Mouse (Mus musculus) heart, postnatal 0 days (tissue): ENCODE measurements around the gene Ccdc172. TPM values are rescaled to one million over a fixed set of nuclear protein-coding genes. Genes with fewer than 3 reads are reported as not detected.

ENCODE experiments used
- ATAC-seq: fragments of 200-750 bp; cut with Nextera tagmentation; 2 replicates; pipeline ENCODE4 v1.8.0; 2017; ENCODE audit warnings: low read depth, moderate number of reproducible peaks, moderate library complexity; ENCODE audit not compliant: insufficient read depth
- DNase-seq: peaks from one replicate; pipeline ENCODE4 v3.0.0-alpha.2; 2016; ENCODE audit warnings: low spot score
- H3K27ac ChIP-seq: fragments of 300-500 bp; sonication (generic); 2 replicates; pipeline ENCODE4 v1.5.1; 2014; ENCODE audit warnings: low read depth, mild to moderate bottlenecking
- H3K27me3 ChIP-seq: fragments of 300-500 bp; sonication (generic); 2 replicates; pipeline ENCODE4 v1.6.1; 2014; ENCODE audit warnings: low read length, mixed read lengths; ENCODE audit not compliant: control insufficient read depth, insufficient read depth
- H3K36me3 ChIP-seq: fragments of 300-500 bp; sonication (generic); replicated peaks from 2 replicates; pipeline ENCODE4 v1.6.1; 2014; ENCODE audit warnings: low read length, mixed read lengths; ENCODE audit not compliant: control insufficient read depth, insufficient read depth
- H3K4me1 ChIP-seq: fragments of 300-500 bp; sonication (generic); 2 replicates; pipeline ENCODE4 v1.6.1; 2014; ENCODE audit warnings: antibody characterized with exemption; ENCODE audit not compliant: control insufficient read depth, insufficient read depth
- H3K4me2 ChIP-seq: fragments of 300-500 bp; sonication (generic); 2 replicates; pipeline ENCODE4 v1.6.1; 2014; ENCODE audit warnings: low read depth, mild to moderate bottlenecking, low read length, moderate library complexity
- H3K4me3 ChIP-seq: fragments of 300-500 bp; sonication (generic); 2 replicates; pipeline ENCODE4 v1.5.1; 2014; ENCODE audit warnings: low read depth, low read length
- H3K9ac ChIP-seq: fragments of 300-500 bp; sonication (generic); replicated peaks from 2 replicates; pipeline ENCODE4 v1.6.1; 2014; ENCODE audit warnings: low read depth, low read length, mixed read lengths
- H3K9me3 ChIP-seq: fragments of 300-500 bp; sonication (generic); replicated peaks from 2 replicates; pipeline ENCODE4 v1.6.1; 2016; ENCODE audit warnings: low read length; ENCODE audit not compliant: control insufficient read depth
- CTCF ChIP-seq: IDR thresholded peaks from 2 replicates; pipeline ENCODE4 v1.5.1; 2016; ENCODE audit warnings: antibody characterized with exemption, control low read depth, low read depth
- EP300 ChIP-seq: IDR thresholded peaks from 2 replicates; pipeline ENCODE4 v1.6.1; 2016; ENCODE audit warnings: antibody characterized with exemption, low read depth
- WGBS: fragments of 180-500 bp; shearing (Covaris S2); extraction: QIAGEN DNeasy Blood & Tissue Kit; methylation state at CpG from one replicate; pipeline ENCODE4 v1.1.7; 2014; 5-methylcytosine and 5-hydroxymethylcytosine counted together
- polyA plus RNA-seq: library from polyadenylated mRNA; unstranded; fragments of >200 nt; fragmentation: Nextera tagmentation; extraction: Ambion mirVana; gene quantifications from 2 replicates; pipeline ENCODE4 v1.2.1, GENCODE M21; 2015
- total RNA-seq: library from RNA; depleted of rRNA; stranded (reverse); fragments of >200 nt; gene quantifications from 2 replicates; pipeline ENCODE4 v1.2.3, GENCODE M21; 2014; ENCODE audit warnings: low replicate concordance

Ccdc172 gene
- total and polyA plus RNA-seq, 2 experiments from 2014 or later = not detected

DNA sequence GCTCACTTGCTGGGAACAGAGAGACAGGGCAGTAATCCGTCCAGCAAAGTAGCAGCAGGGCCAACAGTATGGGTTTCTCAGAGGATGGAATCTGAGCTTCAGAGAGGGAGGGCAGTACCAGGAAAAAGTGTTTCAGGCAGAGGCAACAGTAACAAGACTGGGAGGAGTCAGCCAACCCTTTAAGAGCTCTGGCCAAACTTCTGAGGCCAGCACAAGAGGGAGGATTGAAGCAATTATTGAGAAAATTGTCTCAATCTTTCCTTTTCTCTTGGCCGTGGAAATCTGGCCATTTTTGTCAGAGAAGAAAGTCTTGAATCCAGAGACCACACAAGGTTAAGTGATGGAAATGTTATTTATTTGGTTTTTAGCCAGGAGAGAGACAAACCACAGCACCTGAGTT, 25.1 kb upstream of the Ccdc172 start:
- Histone ChIP-seq H3K36me3 (no peaks in the 10 kb centered on the region), H3K4me1 (no peaks in the 10 kb centered on the region), H3K4me3 (no peak overlapping the region), H3K9ac (no peak overlapping the region), H3K27me3 (no peaks in the 10 kb centered on the region), H3K4me2 (no peak overlapping the region), H3K27ac (no peak overlapping the region), H3K9me3 (no peaks in the 10 kb centered on the region; the same call in 1 of the 2 replicates)
- 52% methylated on average over 2 of the region's 2 CpGs for WGBS
- TF ChIP-seq CTCF (no peak), EP300 (no peak)
- ATAC-seq = no peak
- DNase-seq = no peak

GRCm38 (mm10) chr19:58497106-58497505, 14.7 kb upstream of the Ccdc172 start:
- Histone ChIP-seq H3K27me3 (no peaks in the 10 kb centered on the region), H3K4me1 (no peaks in the 10 kb centered on the region), H3K4me2 (no peak overlapping the region), H3K4me3 (no peak overlapping the region), H3K36me3 (no peaks in the 10 kb centered on the region), H3K9ac (no peak overlapping the region), H3K27ac (no peak overlapping the region), H3K9me3 (no peaks in the 10 kb centered on the region)
- no peak for DNase-seq
- 53% methylated on average over 3 of the region's 3 CpGs for WGBS
- no peak for TF ChIP-seq CTCF
- TF ChIP-seq EP300 = no peak
- ATAC-seq = no peak

- no peak overlapping the region for H3K4me3 ChIP-seq
- H3K9ac ChIP-seq = no peak overlapping the region
- no peak overlapping the region for H3K4me2 ChIP-seq
- peak; percentile 7 for DNase-seq
- H3K4me1 ChIP-seq = no peaks in the 10 kb centered on the region
- ATAC-seq = no peak
- H3K27ac ChIP-seq = no peak overlapping the region
- H3K9me3 ChIP-seq = no peaks in the 10 kb centered on the region
- WGBS = 50% methylated on average over 3 of the region's 3 CpGs
- TF ChIP-seq EP300 (no peak), CTCF (no peak)
- H3K36me3 ChIP-seq = no peaks in the 10 kb centered on the region
- no peaks in the 10 kb centered on the region for H3K27me3 ChIP-seq
Observed at GRCm38 (mm10) chr19:58499420-58499966, 12.3 kb upstream of the Ccdc172 start.

- Histone ChIP-seq H3K27ac (no peak overlapping the region), H3K4me3 (no peak overlapping the region), H3K9ac (no peak overlapping the region), H3K9me3 (no peaks in the 10 kb centered on the region), H3K4me1 (no peaks in the 10 kb centered on the region), H3K36me3 (no peaks in the 10 kb centered on the region), H3K4me2 (no peak overlapping the region), H3K27me3 (no peaks in the 10 kb centered on the region)
- TF ChIP-seq CTCF (no peak), EP300 (no peak)
- ATAC-seq (no peak), DNase-seq (no peak)
- WGBS = 83% methylated on average over 2 of the region's 2 CpGs
Observed at GRCm38 (mm10) chr19:58500049-58500448, 11.7 kb upstream of the Ccdc172 start.

- 83% methylated on average over 1 of the region's 1 CpGs for WGBS
- TF ChIP-seq EP300 (no peak), CTCF (no peak)
- ATAC-seq (no peak), DNase-seq (no peak)
- Histone ChIP-seq H3K36me3 (no peaks in the 10 kb centered on the region), H3K27ac (no peak overlapping the region), H3K4me1 (no peaks in the 10 kb centered on the region), H3K4me3 (no peak overlapping the region), H3K9me3 (no peaks in the 10 kb centered on the region), H3K9ac (no peak overlapping the region), H3K27me3 (no peaks in the 10 kb centered on the region), H3K4me2 (no peak overlapping the region)
Observed at GRCm38 (mm10) chr19:58521696-58522095, 9.9 kb downstream of the Ccdc172 start.

GRCm38 (mm10) chr19:58523736-58524394, 12.1 kb downstream of the Ccdc172 start:
- Histone ChIP-seq H3K27me3 (no peaks in the 10 kb centered on the region), H3K9ac (no peak overlapping the region), H3K4me3 (no peak overlapping the region), H3K27ac (no peak overlapping the region), H3K9me3 (no peaks in the 10 kb centered on the region), H3K4me2 (no peak overlapping the region), H3K36me3 (no peaks in the 10 kb centered on the region), H3K4me1 (no peaks in the 10 kb centered on the region)
- no peak for TF ChIP-seq EP300
- TF ChIP-seq CTCF = no peak
- ATAC-seq (no peak), DNase-seq (no peak)
- WGBS = 48% methylated on average over 12 of the region's 12 CpGs
